Mouse (Mus musculus): ENCODE results near the gene Dock10. TPM values are rescaled to one million over a fixed set of nuclear protein-coding genes. Genes with fewer than 3 reads are reported as not detected.

Gene Dock10
- total and polyA plus RNA-seq, 2 experiments from 2014 or later: 1.2 to 5.2 TPM

DNA sequence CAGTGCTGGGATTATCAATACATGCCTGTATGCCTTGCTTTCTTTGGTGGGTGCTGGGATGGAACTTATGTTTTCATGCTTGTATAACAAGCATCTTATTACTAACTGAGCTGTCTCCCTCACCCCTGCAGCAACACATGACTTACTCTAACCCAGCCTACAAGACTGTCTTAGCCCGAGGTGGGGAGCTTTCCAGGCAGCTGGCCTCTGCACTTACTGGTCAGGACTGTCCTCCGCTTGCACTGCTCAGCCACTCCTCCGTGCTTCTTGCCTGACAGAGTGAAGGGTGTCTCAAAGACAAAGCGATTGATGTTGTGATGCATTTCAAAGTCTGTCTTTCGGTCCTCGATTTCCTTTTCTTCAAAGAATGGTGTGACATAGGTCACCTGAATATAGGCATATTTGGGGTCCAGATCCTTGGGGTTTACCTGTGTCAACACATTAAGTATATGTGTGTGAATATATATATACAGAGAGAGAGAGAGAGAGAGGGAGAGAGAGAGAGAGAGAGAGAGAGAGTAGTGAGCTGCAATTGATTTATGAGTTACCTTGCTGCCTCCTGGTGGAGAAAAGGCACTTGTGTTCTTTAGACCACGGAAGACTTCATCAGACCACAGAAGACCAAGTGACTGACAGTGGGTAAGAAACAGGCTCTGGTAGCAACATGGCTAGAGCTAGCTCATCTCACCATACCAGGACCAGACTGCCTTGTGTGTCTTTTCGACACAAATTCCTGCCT is 245.9 kb downstream of the Dock10 start:
- Histone ChIP-seq H3K27ac (ENCODE audit: low read depth) (no peak overlapping the region), H3K9me3 (replicated peaks; ENCODE audit: control insufficient read depth, low read length) (no peaks in the 10 kb centered on the region), H3K4me1 (ENCODE audit: control insufficient read depth, insufficient read depth) (no peaks in the 10 kb centered on the region), H3K4me3 (ENCODE audit: low read depth, low read length) (no peak overlapping the region), H3K4me2 (ENCODE audit: low read depth, low read length) (no peak overlapping the region), H3K27me3 (ENCODE audit: control insufficient read depth, insufficient read depth, low read length) (no peaks in the 10 kb centered on the region), H3K9ac (replicated peaks; ENCODE audit: low read depth, low read length) (no peak overlapping the region), H3K36me3 (replicated peaks; ENCODE audit: control insufficient read depth, insufficient read depth, low read length) (no peaks in the 10 kb centered on the region)
- 55% methylated on average over 8 of the region's 8 CpGs for WGBS
- TF ChIP-seq EP300 (IDR thresholded peaks at IDR 0.05; ENCODE audit: low read depth) (no peak), CTCF (IDR thresholded peaks at IDR 0.05; ENCODE audit: low read depth) (peak; percentile 61)
- peak; percentile 55 for DNase-seq (ENCODE audit: low spot score)
- no peak for ATAC-seq (ENCODE audit: insufficient read depth, low read depth)

GRCm38 (mm10) chr1:80504757-80505156 is 253.6 kb downstream of the Dock10 start:
- Histone ChIP-seq H3K4me1 (ENCODE audit: control insufficient read depth, insufficient read depth) (no peaks in the 10 kb centered on the region), H3K4me2 (ENCODE audit: low read depth, low read length) (no peak overlapping the region), H3K4me3 (ENCODE audit: low read depth, low read length) (no peak overlapping the region), H3K9me3 (replicated peaks; ENCODE audit: control insufficient read depth, low read length) (no peaks in the 10 kb centered on the region), H3K36me3 (replicated peaks; ENCODE audit: control insufficient read depth, insufficient read depth, low read length) (no peaks in the 10 kb centered on the region), H3K27ac (ENCODE audit: low read depth) (no peak overlapping the region), H3K27me3 (ENCODE audit: control insufficient read depth, insufficient read depth, low read length) (no peaks in the 10 kb centered on the region), H3K9ac (replicated peaks; ENCODE audit: low read depth, low read length) (no peak overlapping the region)
- TF ChIP-seq EP300 (IDR thresholded peaks at IDR 0.05; ENCODE audit: low read depth) (no peak), CTCF (IDR thresholded peaks at IDR 0.05; ENCODE audit: low read depth) (peak; percentile 25)
- no peak for DNase-seq (ENCODE audit: low spot score)
- ATAC-seq (ENCODE audit: insufficient read depth, low read depth): no peak
- 75% methylated on average over 2 of the region's 2 CpGs for WGBS

DNA sequence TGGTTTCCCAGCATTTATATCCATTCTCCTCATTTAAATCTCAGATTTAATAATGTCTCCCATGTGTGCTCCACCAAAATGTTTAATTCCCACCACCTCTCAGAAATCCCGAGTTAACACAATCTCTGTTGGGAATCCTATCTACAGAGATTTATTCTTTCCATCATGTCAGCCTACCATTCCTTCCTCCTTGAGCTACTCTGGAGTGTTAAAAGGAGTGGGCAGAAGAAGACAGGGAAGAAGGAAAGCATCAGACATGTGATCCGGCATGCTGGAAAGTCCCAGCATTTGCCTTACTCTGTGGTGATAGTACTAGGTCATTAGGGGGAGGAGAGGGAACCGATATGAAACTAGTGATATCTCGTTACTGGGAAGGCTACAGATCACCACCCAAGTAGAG is 254.2 kb downstream of the Dock10 start:
- ATAC-seq (ENCODE audit: insufficient read depth, low read depth) (no peak), DNase-seq (ENCODE audit: low spot score) (no peak)
- Histone ChIP-seq H3K4me2 (ENCODE audit: low read depth, low read length) (no peak overlapping the region), H3K9me3 (replicated peaks; ENCODE audit: control insufficient read depth, low read length) (no peaks in the 10 kb centered on the region), H3K27me3 (ENCODE audit: control insufficient read depth, insufficient read depth, low read length) (no peaks in the 10 kb centered on the region), H3K27ac (ENCODE audit: low read depth) (no peak overlapping the region), H3K4me3 (ENCODE audit: low read depth, low read length) (no peak overlapping the region), H3K36me3 (replicated peaks; ENCODE audit: control insufficient read depth, insufficient read depth, low read length) (no peaks in the 10 kb centered on the region), H3K9ac (replicated peaks; ENCODE audit: low read depth, low read length) (no peak overlapping the region), H3K4me1 (ENCODE audit: control insufficient read depth, insufficient read depth) (no peaks in the 10 kb centered on the region)
- TF ChIP-seq EP300 (IDR thresholded peaks at IDR 0.05; ENCODE audit: low read depth): no peak
- no peak for TF ChIP-seq CTCF (IDR thresholded peaks at IDR 0.05; ENCODE audit: low read depth)
- WGBS: 71% methylated on average over 4 of the region's 4 CpGs

GRCm38 (mm10) chr1:80502456-80503165 is 255.7 kb downstream of the Dock10 start:
- H3K4me2 ChIP-seq (ENCODE audit: low read depth, low read length): no peak overlapping the region
- H3K27ac ChIP-seq (ENCODE audit: low read depth): no peak overlapping the region
- no peaks in the 10 kb centered on the region for H3K36me3 ChIP-seq (replicated peaks; ENCODE audit: control insufficient read depth, insufficient read depth, low read length)
- no peaks in the 10 kb centered on the region for H3K4me1 ChIP-seq (ENCODE audit: control insufficient read depth, insufficient read depth)
- TF ChIP-seq CTCF (IDR thresholded peaks at IDR 0.05; ENCODE audit: low read depth) (no peak), EP300 (IDR thresholded peaks at IDR 0.05; ENCODE audit: low read depth) (no peak)
- H3K27me3 ChIP-seq (ENCODE audit: control insufficient read depth, insufficient read depth, low read length): no peaks in the 10 kb centered on the region
- DNase-seq (ENCODE audit: low spot score) (no peak), ATAC-seq (ENCODE audit: insufficient read depth, low read depth) (no peak)
- no peak overlapping the region for H3K4me3 ChIP-seq (ENCODE audit: low read depth, low read length)
- no peak overlapping the region for H3K9ac ChIP-seq (replicated peaks; ENCODE audit: low read depth, low read length)
- WGBS: 84% methylated on average over 9 of the region's 9 CpGs
- H3K9me3 ChIP-seq (replicated peaks; ENCODE audit: control insufficient read depth, low read length): no peaks in the 10 kb centered on the region

DNA sequence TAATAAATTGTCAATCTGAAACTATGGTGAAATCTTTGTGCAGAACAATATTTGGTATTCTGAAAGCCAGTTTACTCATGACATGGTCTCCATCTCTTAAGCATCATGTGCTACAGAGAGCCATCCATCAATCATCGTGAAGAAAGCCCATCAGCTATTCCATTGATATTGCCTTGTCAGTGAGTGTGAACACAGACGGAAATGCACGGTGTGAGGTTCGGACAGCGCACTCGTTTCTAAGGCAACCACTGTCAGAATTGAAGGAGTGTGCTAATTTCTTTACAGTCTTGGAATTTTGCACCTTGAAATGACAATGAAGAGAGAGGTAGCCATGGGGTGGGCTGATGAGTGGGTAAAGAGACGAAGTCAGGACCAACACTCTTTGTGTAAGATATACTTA is 259.1 kb downstream of the Dock10 start:
- no peak overlapping the region for H3K4me2 ChIP-seq (ENCODE audit: low read depth, low read length)
- H3K27ac ChIP-seq (ENCODE audit: low read depth): no peak overlapping the region
- H3K27me3 ChIP-seq (ENCODE audit: control insufficient read depth, insufficient read depth, low read length): no peaks in the 10 kb centered on the region
- no peak overlapping the region for H3K9ac ChIP-seq (replicated peaks; ENCODE audit: low read depth, low read length)
- no peak for TF ChIP-seq EP300 (IDR thresholded peaks at IDR 0.05; ENCODE audit: low read depth)
- no peak for TF ChIP-seq CTCF (IDR thresholded peaks at IDR 0.05; ENCODE audit: low read depth)
- H3K4me3 ChIP-seq (ENCODE audit: low read depth, low read length): no peak overlapping the region
- WGBS: 82% methylated on average over 7 of the region's 7 CpGs
- H3K9me3 ChIP-seq (replicated peaks; ENCODE audit: control insufficient read depth, low read length): no peaks in the 10 kb centered on the region
- DNase-seq (ENCODE audit: low spot score) (no peak), ATAC-seq (ENCODE audit: insufficient read depth, low read depth) (no peak)
- H3K4me1 ChIP-seq (ENCODE audit: control insufficient read depth, insufficient read depth): no peaks in the 10 kb centered on the region
- no peaks in the 10 kb centered on the region for H3K36me3 ChIP-seq (replicated peaks; ENCODE audit: control insufficient read depth, insufficient read depth, low read length)

Data from heart, postnatal 0 days (tissue).